Mouse (Mus musculus): ENCODE measurements around the gene Hira. TPM values are rescaled to one million over a fixed set of nuclear protein-coding genes. Genes with fewer than 3 reads are reported as not detected.
"Not testable (repeated sequence)": the region's sequence is repeated elsewhere in the genome, so short reads cannot be mapped to it uniquely, and the experiment has no call there.

The Hira gene
- 119 and 120 TPM in 2 replicates for polyA plus RNA-seq (2012; rRNA removed)

DNA sequence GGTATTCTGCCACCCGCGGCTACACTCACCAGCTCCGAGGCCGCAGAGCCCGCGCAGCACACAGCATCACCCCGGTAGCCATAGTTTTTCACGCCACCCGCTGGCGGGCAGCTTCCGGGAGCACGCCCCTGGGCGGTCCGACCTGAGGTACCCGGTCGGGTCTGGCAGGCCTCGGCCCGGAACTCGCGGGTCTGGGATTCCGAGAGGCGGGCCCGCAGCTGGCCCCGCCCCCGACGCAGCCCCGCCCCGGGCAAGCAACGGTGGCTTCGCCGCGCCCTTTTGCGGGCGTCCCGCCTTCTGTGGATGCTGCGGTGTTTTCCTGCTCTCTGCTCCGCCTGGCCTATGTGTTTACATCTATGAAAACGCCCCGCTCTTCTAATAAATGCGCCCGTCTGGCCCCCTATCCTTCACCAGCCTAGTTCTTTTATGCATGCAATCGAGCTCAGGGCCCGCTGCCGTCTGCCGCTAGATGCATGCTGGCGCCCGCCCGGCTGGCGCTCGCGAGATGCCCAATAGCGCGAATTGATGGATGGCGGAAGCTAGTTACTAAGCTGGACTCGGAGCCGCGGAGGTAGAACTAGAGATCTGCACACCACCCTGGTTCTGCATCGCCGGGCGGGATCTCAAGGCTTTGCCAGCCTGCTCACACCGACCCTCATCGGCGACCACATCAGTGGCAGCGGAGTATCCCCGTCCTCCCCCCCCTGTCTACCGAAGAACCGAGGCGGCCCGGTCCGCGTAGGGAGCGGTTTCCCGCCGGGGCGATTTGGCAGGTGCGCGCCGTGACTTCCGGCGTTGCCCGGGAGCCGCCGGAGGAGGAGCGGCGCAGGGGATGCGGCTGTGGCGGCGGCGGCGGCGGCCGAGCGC lies at the start of gene Hira, which contains the start of gene Mrpl40:
Gene Hira (plus strand): TSS at position 596 of the 867 bp plus-strand sequence.
Gene Mrpl40 (minus strand): TSS at position 421 of the 867 bp plus-strand sequence.
- peak; percentile 95 for DNase-seq (ENCODE audit: low read depth)
- TF ChIP-seq CTCF (IDR thresholded peaks at IDR 0.05; ENCODE audit: borderline replicate concordance, extremely low read depth, insufficient read depth, insufficient read length) (no peak), POLR2A (IDR thresholded peaks at IDR 0.05; ENCODE audit: borderline replicate concordance, extremely low read depth, insufficient read depth, insufficient read length, poor library complexity, severe bottlenecking) (peak; percentile 73)

DNA sequence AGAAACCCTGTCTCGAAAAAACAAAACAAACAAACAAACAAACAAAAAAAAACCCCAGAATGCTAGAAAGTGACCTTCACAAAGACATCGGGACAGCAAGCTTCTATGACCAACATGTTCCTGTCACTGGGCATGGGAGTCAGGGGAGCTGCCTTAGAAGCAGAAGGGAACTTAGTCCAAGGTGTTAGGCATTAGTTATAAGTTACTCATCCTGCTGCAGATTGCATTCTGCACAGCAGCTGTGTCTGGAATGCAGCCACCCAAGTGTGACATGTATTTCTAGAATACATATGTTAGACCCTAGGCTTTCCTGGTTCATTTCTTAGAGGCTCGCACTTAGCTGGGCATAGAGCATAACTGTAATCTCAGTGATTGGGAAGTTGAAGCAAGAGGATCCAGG lies 48.2 kb upstream of the Hira start:
- TF ChIP-seq CTCF (IDR thresholded peaks at IDR 0.05; ENCODE audit: borderline replicate concordance, extremely low read depth, insufficient read depth, insufficient read length) = no peak
- TF ChIP-seq POLR2A (IDR thresholded peaks at IDR 0.05; ENCODE audit: borderline replicate concordance, extremely low read depth, insufficient read depth, insufficient read length, poor library complexity, severe bottlenecking) = no peak
- no peak for DNase-seq (ENCODE audit: low read depth)

DNA sequence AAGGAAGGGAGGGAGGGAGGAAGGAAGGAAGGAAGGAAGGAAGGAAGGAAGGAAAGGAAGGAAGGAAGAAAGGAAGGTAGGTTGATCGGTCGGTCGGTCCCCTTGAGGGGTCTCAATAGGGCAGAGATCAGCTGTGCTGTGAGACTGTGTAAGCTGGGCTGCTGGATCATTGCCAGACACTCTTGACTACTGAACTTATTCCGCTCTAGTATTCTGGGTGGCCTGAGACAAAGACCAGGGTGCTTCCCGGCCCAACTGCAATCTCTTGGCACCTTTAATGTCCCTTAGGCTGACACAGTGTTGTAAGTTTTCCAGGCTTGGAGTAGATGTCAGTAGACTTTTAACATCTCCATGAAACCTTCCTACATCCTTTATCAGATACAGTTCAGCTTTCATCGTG lies 47.7 kb upstream of the Hira start:
- no peak for TF ChIP-seq CTCF (IDR thresholded peaks at IDR 0.05; ENCODE audit: borderline replicate concordance, extremely low read depth, insufficient read depth, insufficient read length)
- TF ChIP-seq POLR2A (IDR thresholded peaks at IDR 0.05; ENCODE audit: borderline replicate concordance, extremely low read depth, insufficient read depth, insufficient read length, poor library complexity, severe bottlenecking) = no peak
- no peak for DNase-seq (ENCODE audit: low read depth)

DNA sequence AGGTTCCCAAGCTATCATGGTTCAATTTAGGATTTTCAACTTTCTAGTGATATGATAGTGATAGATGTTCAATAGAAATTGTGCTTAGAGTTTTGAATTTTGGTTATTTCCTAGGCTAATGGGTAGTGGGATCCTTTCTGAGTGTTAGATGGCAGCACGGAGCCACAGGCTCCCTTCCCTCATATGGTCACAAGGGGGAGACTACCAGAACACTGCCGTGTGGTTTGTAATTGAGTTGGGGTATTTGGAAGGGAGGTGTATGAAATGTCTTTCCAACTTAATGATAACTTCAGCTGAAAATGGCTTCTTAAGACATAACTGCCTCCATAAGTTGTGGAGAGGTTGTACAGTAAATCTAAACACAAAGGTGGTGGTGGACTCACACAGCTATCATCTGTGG lies 43.4 kb upstream of the Hira start:
- TF ChIP-seq POLR2A (IDR thresholded peaks at IDR 0.05; ENCODE audit: borderline replicate concordance, extremely low read depth, insufficient read depth, insufficient read length, poor library complexity, severe bottlenecking) (no peak), CTCF (IDR thresholded peaks at IDR 0.05; ENCODE audit: borderline replicate concordance, extremely low read depth, insufficient read depth, insufficient read length) (peak; percentile 16; the same call in 1 of the 2 replicates)
- no peak for DNase-seq (ENCODE audit: low read depth)

DNA sequence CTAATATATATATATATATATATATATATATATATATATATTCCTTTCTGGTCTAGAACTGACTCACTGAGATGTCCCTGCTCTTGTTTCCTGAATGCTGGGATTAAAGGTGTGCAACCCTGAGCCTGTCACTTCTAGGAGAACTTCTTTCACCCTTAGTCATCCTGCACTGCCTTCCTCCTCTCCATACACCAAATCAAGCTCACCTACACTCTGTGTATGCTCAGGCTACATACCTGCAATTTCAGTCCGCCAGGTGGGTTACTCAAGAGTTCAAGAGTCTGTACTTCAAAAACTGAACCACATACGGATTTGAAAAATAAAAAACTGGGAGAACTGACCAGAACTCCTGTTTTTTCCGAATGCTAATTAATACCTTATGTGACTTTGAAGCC lies 40.8 kb upstream of the Hira start:
- no peak for DNase-seq (ENCODE audit: low read depth)
- no peak for TF ChIP-seq CTCF (IDR thresholded peaks at IDR 0.05; ENCODE audit: borderline replicate concordance, extremely low read depth, insufficient read depth, insufficient read length)
- TF ChIP-seq POLR2A (IDR thresholded peaks at IDR 0.05; ENCODE audit: borderline replicate concordance, extremely low read depth, insufficient read depth, insufficient read length, poor library complexity, severe bottlenecking) = no peak

DNA sequence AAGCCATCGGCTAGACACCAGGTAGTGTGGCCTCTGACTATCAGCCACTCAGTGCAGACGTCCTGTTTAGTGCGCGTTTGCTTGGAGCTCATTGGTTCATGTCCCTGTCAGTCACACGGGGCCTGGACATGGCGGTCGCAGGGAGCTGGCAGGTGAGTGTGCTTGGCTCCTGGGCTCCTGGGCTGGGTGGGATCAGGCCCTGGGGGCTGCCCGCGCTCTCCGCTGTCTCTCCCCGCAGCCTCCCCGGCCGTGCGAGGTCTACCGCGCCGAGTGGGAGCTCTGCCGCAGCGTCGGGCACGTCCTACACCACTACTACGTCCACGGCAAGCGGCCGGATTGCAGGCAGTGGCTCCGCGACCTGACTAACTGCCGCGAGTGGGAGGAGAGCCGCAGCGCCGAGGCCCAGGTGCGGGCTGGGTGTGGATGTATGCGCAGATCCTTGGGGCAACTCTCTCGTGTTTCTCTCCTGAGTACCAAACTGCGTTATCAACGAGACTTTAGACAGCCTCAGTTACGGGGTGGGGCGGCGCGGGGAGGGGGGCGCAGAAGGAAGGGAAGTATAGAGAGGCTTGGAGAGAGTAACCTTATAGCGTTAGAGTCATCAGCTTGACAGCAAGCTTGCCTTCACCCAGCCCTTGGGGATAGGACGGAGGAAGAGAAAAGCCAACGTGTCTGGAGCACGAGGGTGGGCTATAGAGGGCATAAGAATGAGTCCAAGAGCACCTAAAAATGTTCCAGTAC lies 40.2 kb upstream of the Hira start, which contains the start of the genes 2510002D24Rik and Gm28539:
Gene 2510002D24Rik (plus strand): TSS at position 111 of the 741 bp plus-strand sequence.
Gene Gm28539 (plus strand): TSS at position 117 of the 741 bp plus-strand sequence.
- TF ChIP-seq CTCF (IDR thresholded peaks at IDR 0.05; ENCODE audit: borderline replicate concordance, extremely low read depth, insufficient read depth, insufficient read length) (no peak), POLR2A (IDR thresholded peaks at IDR 0.05; ENCODE audit: borderline replicate concordance, extremely low read depth, insufficient read depth, insufficient read length, poor library complexity, severe bottlenecking) (peak; percentile 59; the same call in 1 of the 2 replicates)
- peak; percentile 97 for DNase-seq (ENCODE audit: low read depth)

DNA sequence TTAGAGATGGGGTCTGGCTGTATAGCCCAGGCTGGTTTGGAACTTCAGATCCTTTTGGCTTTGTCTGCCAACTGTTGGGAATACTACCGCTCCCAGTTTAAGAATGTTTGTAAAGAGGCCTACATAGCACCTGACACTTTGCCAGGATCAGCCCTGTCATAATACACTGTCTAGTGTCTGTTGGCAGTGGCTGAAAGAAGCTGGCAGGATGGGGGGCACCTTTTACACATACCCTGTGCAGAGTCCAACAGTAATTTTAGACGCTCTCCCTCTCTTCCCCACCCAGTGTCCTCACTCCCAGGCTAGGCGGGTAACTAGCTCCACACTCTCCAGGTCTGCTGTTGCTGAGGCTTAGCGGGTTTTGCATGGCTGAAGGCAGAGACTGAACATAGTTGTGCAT lies 38.5 kb upstream of the Hira start:
- peak; percentile 9 for DNase-seq (ENCODE audit: low read depth)
- TF ChIP-seq CTCF (IDR thresholded peaks at IDR 0.05; ENCODE audit: borderline replicate concordance, extremely low read depth, insufficient read depth, insufficient read length) = no peak
- TF ChIP-seq POLR2A (IDR thresholded peaks at IDR 0.05; ENCODE audit: borderline replicate concordance, extremely low read depth, insufficient read depth, insufficient read length, poor library complexity, severe bottlenecking) = no peak

DNA sequence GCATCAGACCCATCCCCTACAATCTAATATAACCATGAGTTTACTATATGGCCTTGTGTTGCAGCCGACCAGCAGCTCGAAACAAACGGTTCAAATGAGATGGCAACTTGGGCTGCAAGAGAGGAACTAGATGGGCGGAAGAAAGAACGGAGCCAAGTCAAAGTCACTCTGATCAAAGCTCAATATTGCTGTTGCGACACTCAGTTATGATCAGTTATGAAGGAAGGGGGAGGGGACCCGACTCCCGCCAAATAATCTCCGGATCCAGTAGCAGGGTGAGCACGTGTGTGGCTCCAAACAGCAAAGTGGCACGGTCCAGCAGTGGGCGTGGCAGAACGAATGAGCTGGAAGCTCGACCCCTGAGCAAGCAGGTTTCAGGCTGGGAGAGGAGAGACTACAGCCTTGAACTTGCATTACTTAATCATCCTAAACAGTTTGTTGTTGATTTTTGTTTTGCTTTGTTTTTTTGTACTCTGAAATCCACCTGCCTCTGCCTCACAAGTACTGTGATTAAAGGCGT lies 30.5 kb upstream of the Hira start:
- TF ChIP-seq POLR2A (IDR thresholded peaks at IDR 0.05; ENCODE audit: borderline replicate concordance, extremely low read depth, insufficient read depth, insufficient read length, poor library complexity, severe bottlenecking) (no peak), CTCF (IDR thresholded peaks at IDR 0.05; ENCODE audit: borderline replicate concordance, extremely low read depth, insufficient read depth, insufficient read length) (no peak)
- DNase-seq (ENCODE audit: low read depth) = no peak

DNA sequence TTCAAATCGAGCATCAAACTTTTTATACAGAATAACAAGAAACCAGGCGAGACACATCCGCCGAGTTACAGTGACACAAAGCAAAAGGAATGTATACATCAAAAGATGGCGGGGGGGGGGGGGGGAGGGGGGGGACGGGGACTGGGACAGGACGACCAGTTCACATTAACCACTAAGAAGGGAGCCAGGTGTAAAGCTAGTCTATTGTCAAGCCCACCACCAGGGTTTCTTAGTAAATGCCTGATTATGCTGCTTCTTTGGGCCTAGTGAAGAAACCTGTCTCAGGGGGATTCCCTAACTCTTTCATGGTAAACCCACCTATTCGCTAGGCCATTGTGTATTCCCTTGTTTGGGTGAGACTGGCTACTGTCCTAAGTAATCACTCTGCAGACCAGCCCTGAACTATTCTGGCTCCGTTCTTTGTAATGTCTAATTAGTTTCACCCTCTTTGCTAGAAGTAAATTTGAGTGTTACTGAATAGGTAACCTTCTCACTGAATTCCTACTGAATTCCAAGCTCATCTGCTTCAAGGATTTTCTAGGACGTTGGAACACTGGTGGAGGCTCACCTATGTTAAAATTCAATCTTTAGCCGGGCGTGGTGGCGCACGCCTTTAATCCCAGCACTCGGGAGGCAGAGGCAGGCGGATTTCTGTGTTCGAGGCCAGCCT lies 27.2 kb upstream of the Hira start:
- DNase-seq (ENCODE audit: low read depth) = not testable (repeated sequence)

DNA sequence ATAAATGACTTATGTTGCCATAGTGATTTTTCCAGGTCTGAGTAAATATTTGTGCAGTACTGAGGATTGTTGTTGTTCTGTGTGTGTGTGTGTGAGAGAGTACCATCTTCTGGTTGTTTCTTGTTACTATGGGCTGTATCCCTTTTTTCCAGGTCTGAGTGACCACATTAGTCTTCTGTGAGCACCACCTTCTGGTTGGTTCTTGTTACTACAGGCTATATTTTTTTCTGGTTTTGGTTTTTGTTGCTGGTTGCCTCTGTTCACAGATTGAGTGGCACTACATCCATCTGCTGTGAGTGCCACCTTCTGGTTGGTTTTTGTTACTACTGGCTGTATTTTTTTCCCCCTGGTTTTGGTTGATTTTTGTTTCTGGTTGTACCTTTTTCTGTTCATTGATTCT lies 18.3 kb upstream of the Hira start:
- TF ChIP-seq POLR2A (IDR thresholded peaks at IDR 0.05; ENCODE audit: borderline replicate concordance, extremely low read depth, insufficient read depth, insufficient read length, poor library complexity, severe bottlenecking) (no peak), CTCF (IDR thresholded peaks at IDR 0.05; ENCODE audit: borderline replicate concordance, extremely low read depth, insufficient read depth, insufficient read length) (peak; percentile 37; the same call in 1 of the 2 replicates)
- DNase-seq (ENCODE audit: low read depth) = peak; percentile 72

DNA sequence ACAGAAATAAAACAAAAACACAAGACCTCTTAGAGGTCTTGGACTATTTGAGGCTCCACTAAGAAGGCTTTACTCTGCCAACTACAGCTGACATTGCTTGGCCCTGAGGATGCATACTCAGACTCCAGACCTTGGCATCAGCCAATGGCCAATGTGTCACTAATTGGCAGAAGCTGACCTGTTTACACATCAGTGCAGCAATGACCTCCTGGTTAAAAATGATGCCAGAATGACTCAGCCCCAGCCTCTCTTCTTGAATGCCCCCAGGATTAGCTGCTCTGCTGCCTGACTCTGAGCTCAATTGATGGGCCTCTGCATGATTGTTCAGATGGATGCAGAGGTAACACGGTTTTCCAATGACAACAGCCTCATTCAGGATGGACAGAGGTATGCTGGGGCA lies 16.7 kb upstream of the Hira start:
- no peak for DNase-seq (ENCODE audit: low read depth)
- TF ChIP-seq POLR2A (IDR thresholded peaks at IDR 0.05; ENCODE audit: borderline replicate concordance, extremely low read depth, insufficient read depth, insufficient read length, poor library complexity, severe bottlenecking) (no peak), CTCF (IDR thresholded peaks at IDR 0.05; ENCODE audit: borderline replicate concordance, extremely low read depth, insufficient read depth, insufficient read length) (no peak)

DNA sequence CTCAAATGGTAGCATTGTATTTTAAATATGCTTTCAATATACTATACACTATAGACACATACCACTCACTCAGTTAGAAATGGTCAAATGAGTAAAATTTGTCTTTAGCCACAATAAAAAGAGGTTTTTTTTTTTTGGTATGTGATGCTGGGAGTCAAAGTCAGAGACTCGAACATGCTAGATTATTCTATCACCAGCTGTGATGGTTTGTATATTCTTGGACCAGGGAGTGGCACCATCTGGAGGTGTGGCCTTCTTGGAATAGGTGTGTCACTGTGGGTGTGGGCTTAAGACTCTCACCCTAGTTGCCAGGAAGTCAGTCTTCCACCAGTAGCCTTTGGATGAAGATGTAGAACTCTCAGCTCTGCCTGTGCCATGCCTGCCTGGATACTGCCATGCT lies 6.3 kb upstream of the Hira start:
- DNase-seq (ENCODE audit: low read depth) = not testable (repeated sequence)

Measured in brain, embryonic 14.5 days (tissue).